Mouse (Mus musculus): Measurements from ENCODE around the gene Gm5678. TPM values are rescaled to one million over a fixed set of nuclear protein-coding genes. Genes with fewer than 3 reads are reported as not detected.

Gene Gm5678
- not detected in 2 replicates for polyA plus RNA-seq (2015; fragmentation: Nextera tagmentation; extraction: Ambion mirVana)

GRCm38 (mm10) chr16:93627761-93628400 is at the start of gene Gm5678:
Gene Gm5678, plus strand, starts transcription at chr16:93628097.
- Histone ChIP-seq H3K27me3 (no peaks in the 10 kb centered on the region), H3K4me3 (no peak within 1 kb of the TSS), H3K9ac (no peak within 1 kb of the TSS), H3K36me3 (ENCODE audit: poor library complexity, severe bottlenecking) (no peaks in the 10 kb centered on the region), H3K4me2 (no peak within 1 kb of the TSS), H3K4me1 (no peaks in the 10 kb centered on the region), H3K9me3 (replicated peaks) (no peaks in the 10 kb centered on the region), H3K27ac (no peak within 1 kb of the TSS)
- ATAC-seq, result no peak
- WGBS, result 84% methylated on average over 23 of the region's 23 CpGs

GRCm38 (mm10) chr16:93578346-93579005 is 49.4 kb upstream of the Gm5678 start:
- no peak for ATAC-seq
- Histone ChIP-seq H3K9me3 (replicated peaks) (no peaks in the 10 kb centered on the region), H3K4me3 (no peak overlapping the region), H3K4me2 (no peak overlapping the region), H3K4me1 (no peaks in the 10 kb centered on the region), H3K27ac (no peak overlapping the region), H3K36me3 (ENCODE audit: poor library complexity, severe bottlenecking) (no peaks in the 10 kb centered on the region), H3K9ac (no peak overlapping the region), H3K27me3 (no peaks in the 10 kb centered on the region)
- WGBS, result 88% methylated on average over 8 of the region's 8 CpGs

- no peaks in the 10 kb centered on the region for H3K9me3 ChIP-seq (replicated peaks)
- no peak overlapping the region for H3K4me2 ChIP-seq
- no peak for ATAC-seq
- H3K4me1 ChIP-seq, result no peaks in the 10 kb centered on the region
- no peaks in the 10 kb centered on the region for H3K27me3 ChIP-seq
- H3K4me3 ChIP-seq, result no peak overlapping the region
- no peak overlapping the region for H3K9ac ChIP-seq
- H3K36me3 ChIP-seq (ENCODE audit: poor library complexity, severe bottlenecking), result peaks cover 20% of the 10 kb centered on the region
- 73% methylated on average over 6 of the region's 6 CpGs for WGBS
- H3K27ac ChIP-seq, result no peak overlapping the region
Measured at GRCm38 (mm10) chr16:93581125-93581524, 46.8 kb upstream of the Gm5678 start.

GRCm38 (mm10) chr16:93584976-93585702 is 42.8 kb upstream of the Gm5678 start:
- H3K4me1 ChIP-seq, result no peaks in the 10 kb centered on the region
- ATAC-seq, result no peak
- H3K36me3 ChIP-seq (ENCODE audit: poor library complexity, severe bottlenecking), result peaks cover 37% of the 10 kb centered on the region
- 93% methylated on average over 24 of the region's 24 CpGs for WGBS
- H3K9ac ChIP-seq, result no peak overlapping the region
- H3K4me3 ChIP-seq, result no peak overlapping the region
- H3K9me3 ChIP-seq (replicated peaks), result no peaks in the 10 kb centered on the region
- H3K27me3 ChIP-seq, result no peaks in the 10 kb centered on the region
- H3K27ac ChIP-seq, result no peak overlapping the region
- H3K4me2 ChIP-seq, result no peak overlapping the region

GRCm38 (mm10) chr16:93585703-93586205 is 42.1 kb upstream of the Gm5678 start:
- no peak overlapping the region for H3K4me3 ChIP-seq
- ATAC-seq, result no peak
- H3K27me3 ChIP-seq, result no peaks in the 10 kb centered on the region
- 90% methylated on average over 9 of the region's 9 CpGs for WGBS
- H3K27ac ChIP-seq, result no peak overlapping the region
- no peaks in the 10 kb centered on the region for H3K9me3 ChIP-seq (replicated peaks)
- H3K4me1 ChIP-seq, result no peaks in the 10 kb centered on the region
- H3K9ac ChIP-seq, result no peak overlapping the region
- no peak overlapping the region for H3K4me2 ChIP-seq
- peaks cover 43% of the 10 kb centered on the region for H3K36me3 ChIP-seq (ENCODE audit: poor library complexity, severe bottlenecking)

GRCm38 (mm10) chr16:93586382-93586781 is 41.5 kb upstream of the Gm5678 start:
- H3K4me2 ChIP-seq, result no peak overlapping the region
- H3K36me3 ChIP-seq (ENCODE audit: poor library complexity, severe bottlenecking), result peaks cover 47% of the 10 kb centered on the region
- no peaks in the 10 kb centered on the region for H3K4me1 ChIP-seq
- ATAC-seq, result no peak
- H3K9me3 ChIP-seq (replicated peaks), result no peaks in the 10 kb centered on the region
- H3K27ac ChIP-seq, result no peak overlapping the region
- H3K27me3 ChIP-seq, result no peaks in the 10 kb centered on the region
- WGBS, result 58% methylated on average over 8 of the region's 8 CpGs
- H3K9ac ChIP-seq, result no peak overlapping the region
- no peak overlapping the region for H3K4me3 ChIP-seq

- WGBS, result 45% methylated on average over 4 of the region's 4 CpGs
- no peak for ATAC-seq
- H3K36me3 ChIP-seq (ENCODE audit: poor library complexity, severe bottlenecking), result peaks cover 54% of the 10 kb centered on the region
Measured at GRCm38 (mm10) chr16:93588281-93588680, 39.6 kb upstream of the Gm5678 start.

GRCm38 (mm10) chr16:93590915-93591314 is 37.0 kb upstream of the Gm5678 start:
- Histone ChIP-seq H3K36me3 (ENCODE audit: poor library complexity, severe bottlenecking) (peaks cover 49% of the 10 kb centered on the region), H3K9me3 (replicated peaks) (no peaks in the 10 kb centered on the region), H3K9ac (no peak overlapping the region), H3K4me3 (no peak overlapping the region), H3K4me1 (no peaks in the 10 kb centered on the region), H3K4me2 (no peak overlapping the region), H3K27me3 (no peaks in the 10 kb centered on the region), H3K27ac (no peak overlapping the region)
- WGBS, result 97% methylated on average over 15 of the region's 15 CpGs
- no peak for ATAC-seq

More at GRCm38 (mm10) chr16:93588281-93588680, 39.6 kb upstream of the Gm5678 start:
- no peak overlapping the region for H3K9ac ChIP-seq
- H3K4me2 ChIP-seq, result no peak overlapping the region
- no peaks in the 10 kb centered on the region for H3K4me1 ChIP-seq
- H3K9me3 ChIP-seq (replicated peaks), result no peaks in the 10 kb centered on the region
- H3K27me3 ChIP-seq, result no peaks in the 10 kb centered on the region
- H3K27ac ChIP-seq, result no peak overlapping the region
- no peak overlapping the region for H3K4me3 ChIP-seq

GRCm38 (mm10) chr16:93591450-93592430 is 36.2 kb upstream of the Gm5678 start:
- Histone ChIP-seq H3K4me2 (no peak overlapping the region), H3K27me3 (no peaks in the 10 kb centered on the region), H3K36me3 (ENCODE audit: poor library complexity, severe bottlenecking) (peaks cover 55% of the 10 kb centered on the region), H3K9ac (no peak overlapping the region), H3K27ac (no peak overlapping the region), H3K4me3 (no peak overlapping the region), H3K9me3 (replicated peaks) (no peaks in the 10 kb centered on the region), H3K4me1 (no peaks in the 10 kb centered on the region)
- ATAC-seq, result no peak
- WGBS, result 95% methylated on average over 19 of the region's 20 CpGs

- Histone ChIP-seq H3K27ac (no peak overlapping the region), H3K4me1 (no peaks in the 10 kb centered on the region), H3K27me3 (no peaks in the 10 kb centered on the region), H3K4me2 (no peak overlapping the region), H3K9ac (no peak overlapping the region), H3K9me3 (replicated peaks) (no peaks in the 10 kb centered on the region), H3K4me3 (no peak overlapping the region), H3K36me3 (ENCODE audit: poor library complexity, severe bottlenecking) (peaks cover 57% of the 10 kb centered on the region)
- ATAC-seq, result no peak
- 94% methylated on average over 3 of the region's 3 CpGs for WGBS
Measured at GRCm38 (mm10) chr16:93592711-93593110, 35.2 kb upstream of the Gm5678 start.

GRCm38 (mm10) chr16:93593406-93593805 is 34.5 kb upstream of the Gm5678 start:
- peaks cover 64% of the 10 kb centered on the region for H3K36me3 ChIP-seq (ENCODE audit: poor library complexity, severe bottlenecking)
- no peak overlapping the region for H3K4me2 ChIP-seq
- no peaks in the 10 kb centered on the region for H3K27me3 ChIP-seq
- H3K9ac ChIP-seq, result no peak overlapping the region
- no peak for ATAC-seq
- 94% methylated on average over 8 of the region's 8 CpGs for WGBS
- no peaks in the 10 kb centered on the region for H3K9me3 ChIP-seq (replicated peaks)
- no peak overlapping the region for H3K27ac ChIP-seq
- H3K4me1 ChIP-seq, result no peaks in the 10 kb centered on the region
- no peak overlapping the region for H3K4me3 ChIP-seq

Data from forebrain, embryonic 13.5 days (tissue).